Mouse (Mus musculus) megakaryocyte, embryonic 14.5 days (primary cell): ENCODE results near the gene Senp1.

Source experiments
- FLI1 ChIP-seq: IDR thresholded peaks from 2 replicates; pipeline ENCODE4 v1.6.1; 2012; ENCODE audit warnings: low read length, inconsistent platforms, mixed read lengths
- GATA1 ChIP-seq: IDR thresholded peaks from 3 replicates; pipeline ENCODE4 v1.6.1; 2012; ENCODE audit warnings: mixed read lengths, low read length, inconsistent platforms, borderline replicate concordance

DNA sequence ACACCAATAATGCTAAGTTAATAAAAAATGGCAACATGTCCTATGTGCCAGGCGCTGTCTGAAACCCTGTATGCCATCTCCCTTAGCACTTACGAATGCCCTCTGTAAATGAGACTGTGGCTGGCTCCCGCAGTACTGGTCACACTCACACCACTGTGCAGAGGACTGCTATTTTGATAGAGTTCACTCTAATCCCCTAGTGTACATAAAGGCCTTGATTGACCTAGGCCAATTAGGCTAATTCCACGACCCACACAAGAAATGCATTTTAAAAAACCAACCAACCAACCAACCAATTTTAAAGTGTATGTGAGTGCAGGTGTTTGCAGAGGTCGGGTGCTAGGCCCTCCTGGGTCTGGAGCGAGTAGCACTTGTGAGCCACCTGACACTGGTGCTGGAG lies 63.7 kb downstream of the Senp1 start:
- no peak for TF ChIP-seq GATA1
- TF ChIP-seq FLI1: no peak
